Mouse (Mus musculus) ovary, adult 10 weeks (tissue): Measurements from ENCODE around the gene Extl1. TPM values are rescaled to one million over a fixed set of nuclear protein-coding genes. Genes with fewer than 3 reads are reported as not detected.

Experiments used
- polyA plus RNA-seq: library from polyadenylated mRNA; stranded (reverse); fragments of 350-450 nt; fragmentation: Illumina TruSeq; extraction: RNeasy Lipid Tissue Mini Kit (QIAGEN cat#74804); gene quantifications from one replicate; pipeline ENCODE4 v1.2.3, GENCODE M21; 2014

The Extl1 gene
- not detected for polyA plus RNA-seq

GRCm38 (mm10) chr4:134383750-134384149 lies at the start of gene Extl1:
Gene Extl1 (minus strand): TSS chr4:134383850.

GRCm38 (mm10) chr4:134395977-134396825 lies 12.6 kb upstream of the Extl1 start, which contains the start of gene Pafah2:
Gene Pafah2 (plus strand): TSS chr4:134396320.

GRCm38 (mm10) chr4:134343071-134344031 lies 40.3 kb downstream of the Extl1 start, which contains the start of gene Slc30a2:
Gene Slc30a2 (plus strand): TSS chr4:134343181.

DNA sequence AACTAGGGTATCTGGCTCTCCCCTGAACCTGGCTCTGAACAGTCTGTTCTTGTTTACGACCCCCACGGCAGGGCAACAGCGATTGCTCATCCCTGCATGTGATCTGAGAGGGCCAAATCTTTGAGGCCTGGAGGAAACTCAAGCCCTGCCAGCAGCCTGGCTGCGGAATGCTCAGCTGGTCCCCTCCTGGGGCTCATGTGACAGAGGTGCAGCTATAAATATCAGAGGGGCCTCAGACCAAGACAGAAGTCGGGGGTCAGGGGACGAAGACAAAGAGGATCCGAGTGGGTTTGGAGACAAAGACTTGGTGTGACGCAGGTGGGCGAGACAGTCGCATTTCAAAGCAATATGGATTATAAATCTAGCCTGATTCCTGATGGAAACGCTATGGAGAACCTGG lies 68.8 kb downstream of the Extl1 start, which contains the start of gene Trim63:
Trim63 (plus strand) TSS at position 245 of the 400 bp plus-strand sequence.

Other genes starting within 250 kb of the Extl1 start
- 6.6 TPM for gene Cep85, start 196.7 kb downstream of the Extl1 start, polyA plus RNA-seq
- not detected for gene Gm7534, start 180.8 kb downstream of the Extl1 start, polyA plus RNA-seq
- gene Catsper4, start 156.5 kb downstream of the Extl1 start, polyA plus RNA-seq, result not detected
- gene Cnksr1, start 145.5 kb downstream of the Extl1 start, polyA plus RNA-seq, result not detected
- gene E130218I03Rik, start 140.2 kb downstream of the Extl1 start, polyA plus RNA-seq, result not detected
- gene Zfp593, start 138.3 kb downstream of the Extl1 start, polyA plus RNA-seq, result 0.46 TPM
- not detected for gene Gm30191, start 136.9 kb downstream of the Extl1 start, polyA plus RNA-seq
- gene Grrp1, start 129.7 kb downstream of the Extl1 start, polyA plus RNA-seq, result not detected
- 37.5 TPM for gene Pdik1l, start 96.0 kb downstream of the Extl1 start, polyA plus RNA-seq
- gene Trim63, start 68.7 kb downstream of the Extl1 start, polyA plus RNA-seq, result not detected
- 6.9 TPM for gene Slc30a2, start 40.7 kb downstream of the Extl1 start, polyA plus RNA-seq
- gene Pafah2, start 12.5 kb upstream of the Extl1 start, polyA plus RNA-seq, result 3.7 TPM
- gene Stmn1, start 84.5 kb upstream of the Extl1 start, polyA plus RNA-seq, result 210 TPM
- gene Paqr7, start 112.8 kb upstream of the Extl1 start, polyA plus RNA-seq, result 14.9 TPM
- 6.2 TPM for gene Aunip, start 127.1 kb upstream of the Extl1 start, polyA plus RNA-seq
- 51.2 TPM for gene Mtfr1l, start 151.5 kb upstream of the Extl1 start, polyA plus RNA-seq
- gene Selenon, start 168.3 kb upstream of the Extl1 start, polyA plus RNA-seq, result 6.8 TPM